Mouse (Mus musculus) spleen, adult 2 months (tissue): ENCODE results near the gene Ampd1. TPM values are rescaled to one million over a fixed set of nuclear protein-coding genes. Genes with fewer than 3 reads are reported as not detected.
"Not testable (repeated sequence)": the region's sequence is repeated elsewhere in the genome, so short reads cannot be mapped to it uniquely, and the experiment has no call there.

ENCODE experiments used
- DNase-seq, 2 experiments: peaks; one replicate each; pipeline versions ENCODE4 v3.0.0 to v3.0.0-alpha.2; 2012 to 2021; ENCODE audit warnings: low spot score in 2 of 2, low read depth in 1 of 2
- H3K27ac ChIP-seq: fragments of 200-500 bp; 2 replicates; pipeline ENCODE4 v1.5.1; 2012; ENCODE audit warnings: low read length, inconsistent platforms; ENCODE audit not compliant: insufficient read depth
- H3K27me3 ChIP-seq: fragments of 200-500 bp; 2 replicates; pipeline ENCODE4 v1.6.1; 2012; ENCODE audit warnings: mild to moderate bottlenecking, moderate library complexity, low read length, inconsistent platforms; ENCODE audit not compliant: control insufficient read depth, insufficient read depth
- H3K36me3 ChIP-seq: fragments of 200-500 bp; 2 replicates; pipeline ENCODE4 v1.6.1; 2012; ENCODE audit warnings: mild to moderate bottlenecking, low read length, inconsistent platforms; ENCODE audit not compliant: control insufficient read depth, insufficient read depth
- H3K4me1 ChIP-seq: fragments of 200-500 bp; 2 replicates; pipeline ENCODE4 v1.6.1; 2011; ENCODE audit warnings: inconsistent platforms; ENCODE audit not compliant: control insufficient read depth, insufficient read depth, insufficient read length
- H3K4me3 ChIP-seq: fragments of 200-500 bp; 2 replicates; pipeline ENCODE4 v1.5.1; 2011; ENCODE audit warnings: mild to moderate bottlenecking, inconsistent platforms; ENCODE audit not compliant: insufficient read depth, insufficient read length; ENCODE audit errors: extremely low read depth
- CTCF ChIP-seq: fragments of 200-500 bp; IDR thresholded peaks from 2 replicates; pipeline ENCODE4 v1.5.1; 2011; ENCODE audit warnings: mild to moderate bottlenecking, inconsistent platforms; ENCODE audit not compliant: insufficient read depth, insufficient read length, insufficient replicate concordance; ENCODE audit errors: extremely low read depth
- POLR2A ChIP-seq: fragments of 200-500 bp; IDR thresholded peaks from 2 replicates; pipeline ENCODE4 v1.6.1; 2011; ENCODE audit warnings: low read depth, low read length, inconsistent platforms
- WGBS: fragments of 180-500 bp; shearing (Covaris S2); methylation state at CpG from one replicate; pipeline ENCODE4 v1.1.7; 2018; 5-methylcytosine and 5-hydroxymethylcytosine counted together
- polyA plus RNA-seq: library from polyadenylated mRNA; depleted of rRNA; stranded (reverse); fragments of >200 nt; gene quantifications from 2 replicates; pipeline ENCODE4 v1.2.3, GENCODE M21; 2012

Gene Ampd1
- polyA plus RNA-seq, 1 experiment = 1.2 TPM

DNA sequence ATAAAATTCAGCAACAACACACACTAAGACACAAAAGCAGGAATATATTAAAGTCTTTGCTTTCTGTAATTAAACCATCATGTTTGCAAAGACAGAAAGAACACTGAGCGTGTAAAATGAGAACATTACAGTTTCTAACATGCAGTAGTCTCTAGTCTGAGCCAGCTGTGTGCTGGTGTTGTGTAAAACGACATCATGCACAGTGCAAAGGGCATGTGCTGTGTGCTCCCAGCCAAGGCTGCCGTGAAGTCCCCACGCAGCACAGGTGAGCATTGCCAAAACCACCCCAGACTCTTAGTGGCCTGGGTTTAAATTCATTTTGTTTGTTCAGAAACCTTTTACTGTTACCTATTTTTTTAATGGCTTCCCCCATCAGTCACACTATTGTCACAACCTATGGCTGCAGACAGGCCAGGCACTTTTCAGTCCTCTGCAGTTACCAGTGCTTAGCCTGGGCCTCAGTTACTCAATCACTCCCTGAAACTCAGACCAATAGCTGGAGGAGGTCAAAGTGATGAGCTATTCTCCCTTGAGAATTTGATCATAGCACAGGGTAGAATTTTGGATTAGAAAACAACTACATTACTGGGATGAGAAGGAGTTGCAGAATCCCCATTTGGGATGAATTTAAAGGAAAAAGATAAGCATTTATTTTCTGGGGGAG, 62.7 kb downstream of the Ampd1 start:
- H3K27ac ChIP-seq = no peak overlapping the region
- WGBS = 93% methylated on average over 4 of the region's 4 CpGs
- no peak overlapping the region for H3K4me3 ChIP-seq
- no peak for DNase-seq
- no peaks in the 10 kb centered on the region; the same call in 1 of the 2 replicates for H3K4me1 ChIP-seq
- no peaks in the 10 kb centered on the region for H3K27me3 ChIP-seq
- H3K36me3 ChIP-seq = no peaks in the 10 kb centered on the region
- TF ChIP-seq POLR2A (no peak), CTCF (no peak)

- 66% methylated on average over 8 of the region's 8 CpGs for WGBS
- no peaks in the 10 kb centered on the region for H3K36me3 ChIP-seq
- no peaks in the 10 kb centered on the region for H3K27me3 ChIP-seq
- TF ChIP-seq POLR2A (no peak), CTCF (no peak)
- H3K4me3 ChIP-seq = no peak overlapping the region
- no peak overlapping the region for H3K27ac ChIP-seq
- DNase-seq = no peak
- no peaks in the 10 kb centered on the region; the same call in 1 of the 2 replicates for H3K4me1 ChIP-seq
Measured at GRCm38 (mm10) chr3:103139047-103139446, 65.2 kb downstream of the Ampd1 start.

- H3K27me3 ChIP-seq, DNase-seq, H3K36me3 ChIP-seq, H3K4me1 ChIP-seq, H3K27ac ChIP-seq: not testable (repeated sequence)
- peak overlapping the region; percentile 28; the same call in 1 of the 2 replicates for H3K4me3 ChIP-seq
- WGBS = 17% methylated on average over 11 of the region's 11 CpGs
Measured at GRCm38 (mm10) chr3:103140095-103140838, 66.5 kb downstream of the Ampd1 start.

- Histone ChIP-seq H3K27me3 (no peaks in the 10 kb centered on the region), H3K27ac (no peak overlapping the region), H3K36me3 (no peaks in the 10 kb centered on the region), H3K4me3 (no peak overlapping the region), H3K4me1 (no peaks in the 10 kb centered on the region; the same call in 1 of the 2 replicates)
- no peak for DNase-seq
- WGBS = 84% methylated on average over 11 of the region's 11 CpGs
- TF ChIP-seq CTCF (no peak), POLR2A (no peak)
Measured at GRCm38 (mm10) chr3:103141287-103141686, 67.5 kb downstream of the Ampd1 start.

- no peak for TF ChIP-seq CTCF
- no peak for TF ChIP-seq POLR2A
- WGBS = 93% methylated on average over 10 of the region's 10 CpGs
Measured at GRCm38 (mm10) chr3:103142366-103142765, 68.6 kb downstream of the Ampd1 start.

GRCm38 (mm10) chr3:103145336-103145735, 71.5 kb downstream of the Ampd1 start:
- whole genome bisulfite sequencing = 92% methylated on average over 2 of the region's 2 CpGs
- H3K4me1 ChIP-seq = no peaks in the 10 kb centered on the region

More at GRCm38 (mm10) chr3:103142366-103142765, 68.6 kb downstream of the Ampd1 start:
- no peaks in the 10 kb centered on the region for H3K27me3 ChIP-seq
- H3K4me3 ChIP-seq = no peak overlapping the region
- no peaks in the 10 kb centered on the region; the same call in 1 of the 2 replicates for H3K4me1 ChIP-seq
- H3K36me3 ChIP-seq = no peaks in the 10 kb centered on the region
- no peak for DNase-seq
- no peak overlapping the region for H3K27ac ChIP-seq

DNA sequence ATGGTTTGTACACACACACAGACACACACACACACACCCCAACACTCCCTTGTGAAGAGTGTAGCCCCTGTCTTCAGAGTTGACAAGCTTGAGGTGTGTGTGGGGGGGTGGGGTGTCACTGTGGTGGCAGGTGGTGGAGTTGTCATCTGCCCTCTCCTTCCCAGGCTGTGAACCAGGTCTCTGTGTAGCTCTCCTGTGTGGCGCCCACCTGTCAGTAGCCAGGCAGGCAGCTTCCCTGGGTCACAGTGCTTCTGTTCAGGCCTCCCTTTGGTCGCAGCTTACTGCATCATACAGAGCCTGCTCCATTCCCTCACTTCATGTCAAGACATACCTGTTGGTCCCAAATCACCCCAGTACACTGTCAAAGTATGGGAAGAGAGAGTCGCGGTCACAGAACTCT, 72.0 kb downstream of the Ampd1 start:
- no peak overlapping the region for H3K4me3 ChIP-seq
- TF ChIP-seq CTCF (no peak), POLR2A (no peak)
- DNase-seq = no peak
- H3K36me3 ChIP-seq = no peaks in the 10 kb centered on the region
- no peak overlapping the region for H3K27ac ChIP-seq
- no peaks in the 10 kb centered on the region for H3K4me1 ChIP-seq
- 93% methylated on average over 4 of the region's 4 CpGs for WGBS
- H3K27me3 ChIP-seq = no peaks in the 10 kb centered on the region

More at GRCm38 (mm10) chr3:103145336-103145735, 71.5 kb downstream of the Ampd1 start:
- Histone ChIP-seq H3K36me3 (no peaks in the 10 kb centered on the region), H3K27me3 (no peaks in the 10 kb centered on the region), H3K4me3 (no peak overlapping the region), H3K27ac (no peak overlapping the region)
- no peak for TF ChIP-seq CTCF
- no peak for DNase-seq
